Mouse (Mus musculus): Measurements from ENCODE around the gene Snx9. TPM values are rescaled to one million over a fixed set of nuclear protein-coding genes. Genes with fewer than 3 reads are reported as not detected.

Snx9 gene
- polyA plus RNA-seq (2014; fragmentation: Illumina TruSeq; extraction: RNeasy Lipid Tissue Mini Kit (QIAGEN cat#74804); ENCODE audit: low replicate concordance) = 122 TPM

DNA sequence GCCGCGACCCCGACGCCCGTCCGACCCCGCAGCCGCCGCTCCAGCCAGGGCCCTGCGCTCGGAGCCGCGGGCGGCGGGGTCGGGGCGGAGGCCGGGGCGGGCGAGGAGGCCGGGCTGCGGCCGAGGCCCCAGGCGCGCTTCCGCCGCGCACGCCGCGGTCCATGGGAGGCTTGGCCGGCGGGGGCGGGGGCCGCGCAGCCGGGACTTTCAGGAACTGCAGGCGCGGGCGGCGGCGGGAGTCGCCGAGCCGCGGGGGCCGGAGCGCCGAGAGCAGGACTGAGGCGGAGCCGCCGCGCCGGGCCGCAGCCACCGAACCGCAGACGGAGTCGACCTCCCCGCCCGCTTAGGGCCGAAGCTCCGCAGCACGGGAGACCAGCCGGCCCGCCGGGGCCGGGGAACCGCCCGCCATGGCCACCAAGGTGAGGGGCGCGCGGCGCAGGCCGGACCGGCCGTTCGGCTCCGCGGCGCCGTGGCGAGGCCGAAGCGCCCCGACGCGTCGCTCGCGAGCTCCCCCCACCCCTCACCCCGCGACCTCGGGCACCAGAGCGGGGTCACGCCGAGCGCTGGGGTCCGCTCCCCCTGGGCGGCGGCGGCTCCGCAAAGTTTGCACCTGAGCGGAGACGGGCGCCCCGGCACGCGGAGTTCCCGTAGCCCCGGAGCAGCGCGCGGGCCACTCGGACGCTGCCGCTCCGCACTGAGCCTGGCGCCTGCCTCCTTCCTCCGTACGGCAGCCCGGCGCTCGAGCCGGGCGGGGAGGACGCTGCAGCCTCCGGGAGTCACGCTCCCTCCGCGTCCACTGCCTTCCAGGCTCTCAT is at the start of gene Snx9:
Snx9 (plus strand) TSS at position 202 of the 815 bp plus-strand sequence.

DNA sequence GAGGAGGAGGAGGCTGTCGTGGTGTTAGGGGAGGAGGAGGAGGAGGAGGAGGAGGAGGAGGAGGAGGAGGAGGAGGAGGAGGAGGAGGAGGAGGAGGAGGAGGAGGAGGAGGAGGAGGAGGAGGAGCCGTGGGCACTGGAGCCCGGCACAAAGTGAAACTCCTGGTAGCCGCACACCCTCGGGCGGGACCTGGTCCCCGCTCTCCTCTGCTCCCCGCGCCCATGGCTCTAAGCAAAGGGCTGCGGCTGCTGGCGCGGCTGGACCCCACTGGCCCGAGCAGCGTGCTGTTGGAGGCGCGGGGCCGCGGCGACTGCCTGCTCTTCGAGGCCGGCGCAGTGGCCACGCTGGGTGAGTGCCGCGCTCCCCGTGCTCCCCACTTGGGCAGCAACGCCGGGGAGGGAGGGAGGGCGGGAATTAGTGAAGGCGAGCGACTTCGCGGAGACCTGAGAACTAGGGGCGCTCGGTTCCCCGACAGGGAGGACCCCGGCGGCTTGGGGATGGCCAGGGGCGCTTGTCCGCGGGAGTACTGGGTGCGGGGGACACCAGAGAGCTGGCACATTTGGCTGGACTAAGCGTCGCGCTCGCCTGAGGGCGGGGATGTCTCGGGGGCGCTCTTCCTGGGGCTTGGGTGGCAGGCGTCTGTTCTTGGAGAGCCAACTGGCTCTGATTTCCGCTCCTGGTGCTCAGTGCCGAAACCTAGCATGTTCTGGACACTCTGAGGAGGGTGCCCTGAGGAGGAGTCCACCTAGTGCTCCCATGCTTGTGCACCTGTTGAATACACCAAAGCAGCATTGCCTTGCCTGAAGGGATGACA is 100.3 kb downstream of the Snx9 start, which contains the start of gene Synj2:
Synj2 (plus strand) TSS at position 51 of the 814 bp plus-strand sequence.

Other genes with a start within 250 kb of the Snx9 start
- 1.9 TPM for gene Synj2, start 100.0 kb downstream of the Snx9 start, polyA plus RNA-seq (2014; fragmentation: Illumina TruSeq; extraction: RNeasy Lipid Tissue Mini Kit (QIAGEN cat#74804); ENCODE audit: low replicate concordance)
- gene Serac1, start 238.4 kb downstream of the Snx9 start, polyA plus RNA-seq (2014; fragmentation: Illumina TruSeq; extraction: RNeasy Lipid Tissue Mini Kit (QIAGEN cat#74804); ENCODE audit: low replicate concordance) = 2.9 TPM
- 26.5 TPM for gene Gtf2h5, start 238.5 kb downstream of the Snx9 start, polyA plus RNA-seq (2014; fragmentation: Illumina TruSeq; extraction: RNeasy Lipid Tissue Mini Kit (QIAGEN cat#74804); ENCODE audit: low replicate concordance)

Measured in small intestine, adult 10 weeks (tissue).